Mouse (Mus musculus) ES-E14 (cell line): ENCODE measurements at regions not wholly inside any gene's neighbourhood (a gene's known extent, or its start where the extent isn't known, plus 50 kb on each side); places are given as distances from the start of the nearest gene placed in this dataset.

Experiments
- DNase-seq: peaks from one replicate; pipeline ENCODE4 v3.0.0-alpha.2; 2013; ENCODE audit warnings: low read depth, low spot score
- H3K27ac ChIP-seq: 2 replicates; pipeline ENCODE4 v1.5.1; 2012; ENCODE audit warnings: low read depth, mild to moderate bottlenecking, low read length, moderate library complexity, mixed read lengths; ENCODE audit not compliant: poor library complexity, insufficient read depth, severe bottlenecking
- H3K36me3 ChIP-seq: 2 replicates; pipeline ENCODE4 v1.6.1; 2012; ENCODE audit warnings: mild to moderate bottlenecking, low read length, moderate library complexity, mixed read lengths; ENCODE audit not compliant: control insufficient read depth, poor library complexity, insufficient read depth, severe bottlenecking
- H3K4me1 ChIP-seq, 2 experiments: fragments of 150-350 bp in 1 of 2; sonication (generic) in 1 of 2; 2 replicates each; pipeline ENCODE4 v1.6.1; 2012; ENCODE audit warnings: low read length in 2 of 2, mild to moderate bottlenecking in 1 of 2, mixed read lengths in 1 of 2; ENCODE audit not compliant: control insufficient read depth in 2 of 2, insufficient read depth in 2 of 2, poor library complexity in 1 of 2
- H3K4me3 ChIP-seq, 2 experiments: fragments of 150-350 bp in 1 of 2; sonication (generic) in 1 of 2; 2 replicates each; pipeline ENCODE4 v1.5.1; 2012; ENCODE audit warnings: low read length in 2 of 2, low read depth in 1 of 2, mild to moderate bottlenecking in 1 of 2, mixed read lengths in 1 of 2; ENCODE audit not compliant: insufficient read depth in 1 of 2, poor library complexity in 1 of 2, severe bottlenecking in 1 of 2
- H3K9ac ChIP-seq: 2 replicates; pipeline ENCODE4 v1.6.1; 2012; ENCODE audit warnings: low read depth, mild to moderate bottlenecking, low read length, mixed read lengths; ENCODE audit not compliant: poor library complexity, insufficient read depth, severe bottlenecking
- H3K9me3 ChIP-seq: fragments of 150-350 bp; sonication (generic); 2 replicates; pipeline ENCODE4 v1.6.1; 2012; ENCODE audit warnings: low read depth, mild to moderate bottlenecking, low read length; ENCODE audit not compliant: control insufficient read depth, insufficient read depth
- CHD2 ChIP-seq: IDR thresholded peaks from 2 replicates; pipeline ENCODE4 v1.6.1; 2014; ENCODE audit warnings: mild to moderate bottlenecking, low read depth, low read length, inconsistent platforms
- HCFC1 ChIP-seq: IDR thresholded peaks from 2 replicates; pipeline ENCODE4 v1.6.1; 2012; ENCODE audit warnings: low read length, inconsistent platforms, borderline replicate concordance; ENCODE audit not compliant: insufficient read depth
- MAFK ChIP-seq: IDR thresholded peaks from 2 replicates; pipeline ENCODE4 v1.6.1; 2014; ENCODE audit warnings: mild to moderate bottlenecking, low read depth, low read length, inconsistent platforms; ENCODE audit not compliant: insufficient read depth
- ZC3H11A ChIP-seq: IDR thresholded peaks from 2 replicates; pipeline ENCODE4 v1.6.1; 2012; ENCODE audit warnings: low read depth, mild to moderate bottlenecking, inconsistent platforms, low read length, borderline replicate concordance
- ZNF384 ChIP-seq: IDR thresholded peaks from 2 replicates; pipeline ENCODE4 v1.6.1; 2012; ENCODE audit warnings: low read depth, low read length, inconsistent platforms
- in situ Hi-C, 2 experiments: fragments of 600-800 bp; cut with MboI; formaldehyde crosslinking; loops; one replicate each; pipeline ENCODE4 v1.15.1; 2025; ENCODE audit warnings: low sequenced_read_pairs in 2 of 2, inconsistent platforms in 1 of 2; ENCODE audit not compliant: unreplicated experiment in 2 of 2

DNA sequence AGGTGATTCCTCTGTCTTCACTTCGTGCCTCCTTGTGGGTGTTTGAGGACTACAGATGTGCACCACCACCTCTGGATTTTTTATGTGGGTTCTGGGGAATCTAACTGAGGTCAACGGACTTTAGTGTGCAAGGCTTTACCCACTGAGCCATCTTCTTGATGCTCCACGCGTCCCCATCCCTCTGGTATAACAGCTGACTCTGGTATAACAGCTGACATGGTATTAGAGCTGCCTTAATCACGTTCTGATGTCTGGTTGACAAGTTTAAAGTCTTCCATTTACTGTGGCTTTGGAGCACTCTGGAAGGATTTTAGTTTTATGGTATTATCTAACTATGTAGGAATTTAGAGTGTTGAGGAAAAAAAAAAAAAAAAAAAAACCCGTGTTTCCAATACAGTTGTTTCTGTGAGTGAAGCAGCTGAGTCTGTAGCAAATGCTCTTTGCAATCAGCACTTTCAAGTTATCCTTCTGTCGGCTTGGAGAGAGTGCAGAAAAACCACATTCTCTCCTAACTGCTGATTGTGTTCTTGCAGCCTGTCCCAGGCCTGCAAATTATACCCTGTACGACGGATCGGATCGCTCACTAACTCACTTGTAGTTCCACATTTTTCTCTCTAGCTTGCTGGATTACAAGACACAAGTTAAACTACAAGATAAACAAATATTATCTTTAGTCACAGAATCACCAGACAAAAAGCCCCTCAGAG is 2013.7 kb downstream of the A830018L16Rik start:
- TF ChIP-seq HCFC1 (no peak), ZNF384 (no peak), CHD2 (no peak), ZC3H11A (no peak), MAFK (no peak)
- H3K36me3 ChIP-seq = no peaks in the 10 kb centered on the region
- no peak for DNase-seq
- no peak overlapping the region for H3K4me3 ChIP-seq
- no peak overlapping the region for H3K27ac ChIP-seq
- H3K9ac ChIP-seq = no peak overlapping the region
- in situ Hi-C loops = no loop called here
- H3K4me1 ChIP-seq = peaks cover 0 to 2% of the 10 kb centered on the region in 2 experiments; a peak in 1 of 4 replicates
- H3K9me3 ChIP-seq = no peaks in the 10 kb centered on the region

- in situ Hi-C loops = no loop called here
- no peaks in the 10 kb centered on the region for H3K36me3 ChIP-seq
- H3K4me3 ChIP-seq = no peak overlapping the region
- H3K9ac ChIP-seq = no peak overlapping the region
- H3K27ac ChIP-seq = no peak overlapping the region
- no peaks in the 10 kb centered on the region for H3K4me1 ChIP-seq
- TF ChIP-seq ZNF384 = no peak
- TF ChIP-seq HCFC1 = no peak
- no peak for TF ChIP-seq MAFK
- no peak for TF ChIP-seq ZC3H11A
- no peak for TF ChIP-seq CHD2
- H3K9me3 ChIP-seq = no peaks in the 10 kb centered on the region
- DNase-seq = no peak
Observed at GRCm38 (mm10) chr1:13437747-13438394, 2024.0 kb downstream of the A830018L16Rik start.

DNA sequence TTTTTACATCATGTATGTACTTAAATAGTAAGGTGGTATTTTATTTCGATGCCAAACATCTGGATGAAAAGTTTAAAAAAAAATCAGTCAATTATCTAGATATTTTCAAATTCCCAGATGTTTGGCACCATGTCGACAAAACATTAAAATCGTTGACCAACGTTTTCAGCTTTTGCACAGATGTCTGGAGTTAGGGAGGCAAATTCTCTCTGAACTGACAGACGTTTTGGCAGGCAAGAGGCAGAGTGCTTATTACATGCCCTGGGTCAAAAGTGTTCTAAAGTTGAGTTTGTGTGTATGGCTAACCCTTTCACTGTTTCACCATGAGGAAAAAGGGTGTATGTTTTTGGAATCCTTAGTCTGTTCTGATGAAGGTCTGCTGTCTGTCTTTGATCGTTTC is 2028.5 kb downstream of the A830018L16Rik start:
- no peaks in the 10 kb centered on the region for H3K4me1 ChIP-seq
- no peak overlapping the region for H3K4me3 ChIP-seq
- no peak overlapping the region for H3K27ac ChIP-seq
- H3K36me3 ChIP-seq = no peaks in the 10 kb centered on the region
- no peak for DNase-seq
- TF ChIP-seq MAFK = no peak
- no peak for TF ChIP-seq ZNF384
- TF ChIP-seq HCFC1 = no peak
- no peak for TF ChIP-seq ZC3H11A
- no peak for TF ChIP-seq CHD2
- in situ Hi-C loops = no loop called here
- no peak overlapping the region for H3K9ac ChIP-seq
- H3K9me3 ChIP-seq = no peaks in the 10 kb centered on the region

DNA sequence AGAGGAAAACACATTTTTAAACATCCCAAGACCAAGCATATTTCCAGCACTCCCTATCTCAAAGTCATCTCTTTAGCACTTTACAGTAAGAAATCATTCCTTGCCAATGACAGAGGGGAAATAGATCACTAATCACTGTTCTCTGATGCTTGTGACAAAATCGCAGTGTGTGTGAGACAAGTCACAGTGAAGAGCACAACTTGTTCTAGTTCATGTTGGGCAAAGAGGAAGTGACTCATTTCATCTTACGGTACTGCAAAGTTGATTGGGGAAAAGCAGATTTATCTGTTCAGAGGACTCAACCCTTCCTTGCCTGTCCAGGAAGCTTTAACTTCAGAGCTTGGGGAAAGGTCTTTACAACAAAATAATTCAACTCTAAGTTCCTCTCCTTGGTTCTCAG is 2040.6 kb downstream of the A830018L16Rik start:
- no peak overlapping the region for H3K4me3 ChIP-seq
- TF ChIP-seq ZNF384 (no peak), MAFK (no peak), HCFC1 (no peak), CHD2 (no peak), ZC3H11A (no peak)
- in situ Hi-C loops = no loop called here
- H3K27ac ChIP-seq = no peak overlapping the region
- H3K36me3 ChIP-seq = no peaks in the 10 kb centered on the region
- no peak overlapping the region for H3K9ac ChIP-seq
- DNase-seq = no peak
- 0 out of 2 replicates have a peak, but pooled peaks cover 3% of the 10 kb centered on the region for H3K9me3 ChIP-seq
- H3K4me1 ChIP-seq = no peaks in the 10 kb centered on the region
